Mouse (Mus musculus): ENCODE measurements around the gene Vmn1r42. TPM values are rescaled to one million over a fixed set of nuclear protein-coding genes. Genes with fewer than 3 reads are reported as not detected.

Gene Vmn1r42
- not detected for total RNA-seq (2023)

DNA sequence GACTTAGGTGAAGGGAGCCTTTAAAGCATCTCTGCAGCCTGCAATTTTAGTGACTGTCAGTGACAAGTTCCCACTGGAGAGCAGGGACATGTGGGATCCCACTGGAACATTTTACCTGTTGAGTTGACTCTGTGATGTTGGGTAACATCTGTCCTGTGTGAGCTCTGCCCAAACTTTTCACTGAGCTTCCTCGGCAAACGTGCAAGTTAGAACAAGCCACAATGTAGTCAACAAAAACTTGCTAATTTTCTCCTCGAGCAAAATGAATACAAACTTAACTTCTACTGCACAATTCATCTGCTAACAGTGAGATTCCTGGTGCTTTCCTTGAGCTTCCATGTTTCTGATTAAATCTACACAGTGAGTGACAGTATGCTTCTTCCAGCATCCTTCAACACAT is at the start of gene Vmn1r42, which contains the start of gene Vmn1r43:
TSS of gene Vmn1r42 (minus strand) at position 101 of the 400 bp plus-strand sequence.
TSS of gene Vmn1r43 (minus strand) at position 101 of the 400 bp plus-strand sequence.

DNA sequence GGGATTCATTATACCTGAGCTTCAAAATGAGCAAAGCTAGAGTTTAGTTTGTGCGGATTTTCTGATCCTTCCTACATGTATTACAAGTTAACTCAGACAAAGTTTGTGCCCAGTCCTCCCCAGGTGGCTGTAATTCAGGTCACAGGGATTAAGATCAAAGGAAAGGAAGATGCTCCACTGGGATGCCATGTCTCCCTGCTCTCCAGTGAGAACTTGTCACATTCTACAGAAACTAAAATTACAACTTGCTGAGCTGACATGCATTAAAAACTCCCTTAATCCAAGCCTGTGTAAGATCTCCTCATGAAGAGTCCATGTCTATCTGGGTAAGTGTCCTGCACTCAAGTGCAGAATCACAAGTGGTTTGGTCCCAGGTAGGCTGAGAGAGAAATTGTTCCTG is 7.1 kb upstream of the Vmn1r42 start, which contains the start of gene Vmn1r44:
TSS of gene Vmn1r44 (plus strand) at position 301 of the 400 bp plus-strand sequence.

Other genes with a start within 250 kb of the Vmn1r42 start
- 1 to 10 TPM in 1 of 2 experiments, under 1 TPM in 1; 0.79 to 1.5 TPM for gene Txnrd3, start 232.4 kb downstream of the Vmn1r42 start, total RNA-seq (2023)
- not detected for gene Vmn1r40, start 168.9 kb downstream of the Vmn1r42 start, total RNA-seq (2023)
- not detected for gene Vmn1r41, start 135.6 kb downstream of the Vmn1r42 start, total RNA-seq (2023)
- gene Vmn1r43, start within 50 bp of the Vmn1r42 start, total RNA-seq (2023): not detected
- gene Vmn1r44, start 7.2 kb upstream of the Vmn1r42 start, total RNA-seq (2023): not detected
- not detected for gene Vmn1r45, start 64.2 kb upstream of the Vmn1r42 start, total RNA-seq (2023)
- not detected for gene Vmn1r46, start 92.9 kb upstream of the Vmn1r42 start, total RNA-seq (2023)
- not detected for gene Vmn1r47, start 139.7 kb upstream of the Vmn1r42 start, total RNA-seq (2023)
- gene Vmn1r48, start 160.4 kb upstream of the Vmn1r42 start, total RNA-seq (2023): not detected
- not detected for gene Vmn1r49, start 202.1 kb upstream of the Vmn1r42 start, total RNA-seq (2023)
- gene Vmn1r50, start 225.0 kb upstream of the Vmn1r42 start, total RNA-seq (2023): not detected
- gene Vmn1r51, start 246.2 kb upstream of the Vmn1r42 start, total RNA-seq (2023): not detected